Mouse (Mus musculus) urinary bladder, postnatal 36 days (tissue): ENCODE data around the gene Col13a1.

Source experiments
- DNase-seq, 2 experiments: peaks; one replicate each; pipeline ENCODE4 v3.0.0; 2022; ENCODE audit warnings: low spot score in 2 of 2, mixed read lengths in 1 of 2

The Col13a1 gene

DNA sequence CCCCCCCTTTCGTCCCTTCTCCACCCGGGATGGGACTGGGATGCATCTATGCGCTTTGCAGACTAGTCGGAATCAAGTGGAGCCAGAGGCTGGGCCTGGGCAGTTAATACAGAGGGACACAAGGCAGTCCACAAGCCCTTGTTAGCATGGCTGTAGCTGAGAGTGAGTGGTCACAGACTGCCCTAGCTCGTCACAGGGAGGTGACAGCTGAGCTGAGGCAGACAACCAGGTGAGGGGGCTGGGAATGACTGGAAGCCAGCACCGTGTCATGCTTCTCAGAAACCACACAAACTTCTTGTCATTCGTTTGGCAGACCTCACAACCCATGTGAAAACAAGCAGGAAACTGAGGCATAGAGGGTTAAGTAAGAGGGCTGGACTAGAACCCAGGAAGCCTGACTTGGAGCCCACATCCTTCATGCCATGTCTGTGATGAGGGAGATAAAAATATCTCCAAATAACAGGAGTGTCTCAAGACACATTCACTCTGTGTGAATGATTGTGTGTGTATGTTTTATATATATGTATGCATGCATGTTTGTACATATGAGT, 10.8 kb downstream of the Col13a1 start:
- DNase-seq, result no peak

GRCm38 (mm10) chr10:61967207-61967606, 11.7 kb downstream of the Col13a1 start:
- no peak for DNase-seq

DNA sequence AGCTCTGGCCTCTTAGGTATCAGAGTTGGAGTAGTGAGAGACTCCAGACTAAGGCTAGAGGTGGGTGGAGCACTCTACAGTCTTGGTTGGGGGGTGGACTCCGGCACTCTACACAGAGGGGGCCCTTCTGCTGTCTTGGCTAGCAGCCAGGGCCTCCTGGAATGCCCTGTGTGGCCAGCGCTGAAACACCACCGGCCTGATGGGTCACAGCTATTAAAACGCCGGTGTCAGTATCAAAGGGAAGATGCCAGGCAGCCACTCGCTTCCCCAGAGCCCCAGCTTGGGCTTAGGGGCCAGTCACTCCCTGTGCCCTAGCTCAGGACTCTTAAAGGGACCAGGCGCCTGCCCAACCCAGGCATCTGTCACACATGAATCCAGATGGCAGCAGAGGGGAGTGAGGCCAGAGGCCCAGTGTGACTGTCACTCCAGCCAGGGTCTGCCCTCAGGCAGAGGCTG, 13.5 kb downstream of the Col13a1 start:
- DNase-seq, result no peak

- DNase-seq, result no peak
Measured at GRCm38 (mm10) chr10:61956718-61957117, 22.2 kb downstream of the Col13a1 start.

DNA sequence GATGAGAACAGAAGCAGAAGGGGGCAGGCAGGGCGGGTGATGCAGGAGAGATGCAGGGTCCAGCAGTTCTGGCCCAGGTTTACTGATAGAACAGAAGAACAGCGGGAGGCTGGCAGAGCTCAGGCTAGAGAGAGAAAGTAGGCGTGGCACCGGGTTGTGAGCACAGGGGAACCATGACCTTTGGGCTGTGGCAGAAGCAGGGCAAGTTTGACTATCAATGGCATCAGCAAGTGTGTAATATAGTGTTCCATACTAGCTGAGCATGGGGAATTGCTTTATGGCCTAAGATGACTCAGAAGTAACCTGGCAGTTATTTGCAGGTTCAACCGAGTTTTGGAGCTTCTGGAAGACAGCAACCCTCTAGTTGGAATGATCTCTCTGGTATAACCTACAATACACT, 25.0 kb downstream of the Col13a1 start:
- no peak for DNase-seq

GRCm38 (mm10) chr10:61949542-61949941, 29.4 kb downstream of the Col13a1 start:
- DNase-seq, result no peak

GRCm38 (mm10) chr10:61944386-61944785, 34.5 kb downstream of the Col13a1 start:
- no peak for DNase-seq

- DNase-seq, result no peak
Measured at GRCm38 (mm10) chr10:61943480-61943879, 35.4 kb downstream of the Col13a1 start.

DNA sequence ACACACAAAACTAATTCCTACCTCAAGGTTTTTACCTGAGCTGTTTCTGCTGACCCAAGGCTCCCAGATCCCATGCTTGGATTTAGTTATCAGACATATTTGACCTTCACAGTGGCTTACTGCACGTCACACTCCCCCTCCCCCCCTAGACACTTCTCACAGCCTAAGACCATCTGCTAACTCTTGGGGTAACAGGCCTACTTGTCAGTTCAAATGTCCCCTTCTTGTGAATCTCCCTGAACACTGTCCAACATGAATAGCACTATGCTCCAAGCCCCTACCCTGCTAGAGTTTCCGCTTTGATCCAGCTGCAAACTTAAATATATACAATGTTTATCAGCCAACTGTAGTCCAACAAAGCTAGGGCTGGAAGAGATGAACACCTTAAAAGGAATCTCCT, 36.2 kb downstream of the Col13a1 start:
- no peak for DNase-seq

DNA sequence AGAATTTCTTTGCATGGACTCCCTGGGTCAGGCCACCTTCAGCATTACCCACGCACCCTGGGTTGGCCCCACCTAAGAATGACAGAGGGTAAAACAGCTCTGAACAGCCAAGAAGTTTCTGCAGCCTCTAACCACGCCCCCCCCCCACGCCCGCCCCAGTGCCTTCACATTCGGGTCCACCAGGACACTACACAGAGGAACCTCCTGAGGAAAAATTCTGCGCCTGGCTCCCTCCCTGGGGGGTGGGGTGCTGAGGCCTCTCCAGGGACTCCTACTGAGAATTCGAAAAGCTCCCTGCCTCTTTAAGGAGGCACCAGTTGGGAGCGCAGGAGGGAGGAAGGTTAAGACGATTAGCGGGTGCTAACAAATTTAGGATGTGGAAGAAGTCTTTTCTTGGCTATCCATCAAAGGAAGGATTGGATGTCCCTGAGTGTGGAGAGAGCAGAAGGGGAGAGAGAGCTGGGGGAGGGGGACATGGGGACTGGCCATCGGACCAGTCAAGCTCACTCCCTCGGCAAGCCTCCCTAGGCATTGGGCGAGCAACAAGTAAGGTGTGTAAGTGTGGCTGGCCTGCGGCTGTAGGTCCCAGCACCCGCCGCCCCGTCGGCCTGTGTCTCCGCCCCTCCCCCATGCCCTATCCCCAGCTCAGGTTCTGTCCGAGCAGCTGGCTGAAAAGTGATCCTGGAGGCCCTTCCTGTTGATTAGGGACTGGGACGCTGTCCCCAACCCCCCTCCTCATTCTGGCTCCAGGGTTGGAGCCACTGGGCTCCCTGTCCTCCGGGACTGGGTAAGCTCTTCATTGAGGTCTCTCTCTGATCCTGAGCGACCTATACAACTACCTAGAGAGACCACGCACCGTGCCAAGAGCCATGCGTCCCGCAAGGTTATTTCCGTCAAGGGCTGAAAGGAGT, 42.4 kb downstream of the Col13a1 start:
- DNase-seq, result no peak

GRCm38 (mm10) chr10:61931678-61932077, 47.2 kb downstream of the Col13a1 start:
- DNase-seq, result no peak

DNA sequence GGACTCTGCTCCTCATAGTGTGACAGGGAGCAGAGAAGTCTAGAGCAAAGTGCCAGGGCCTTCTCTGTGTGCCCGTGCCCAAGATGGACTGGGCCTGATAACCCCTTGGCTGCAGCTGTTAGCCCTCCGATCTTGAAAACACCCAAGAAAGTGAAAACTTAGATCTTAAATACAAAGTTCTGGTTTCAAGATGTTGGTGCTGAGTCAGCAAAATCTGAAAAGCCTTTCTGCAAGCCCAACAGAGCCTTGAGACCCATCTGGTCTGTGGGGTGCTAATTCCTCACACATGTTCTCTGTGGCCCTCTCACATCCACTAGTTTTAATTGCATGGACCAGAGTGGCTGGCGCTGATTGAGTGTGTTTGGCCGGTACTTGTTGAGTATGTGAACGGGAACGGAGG, 49.0 kb downstream of the Col13a1 start:
- DNase-seq, result no peak

DNA sequence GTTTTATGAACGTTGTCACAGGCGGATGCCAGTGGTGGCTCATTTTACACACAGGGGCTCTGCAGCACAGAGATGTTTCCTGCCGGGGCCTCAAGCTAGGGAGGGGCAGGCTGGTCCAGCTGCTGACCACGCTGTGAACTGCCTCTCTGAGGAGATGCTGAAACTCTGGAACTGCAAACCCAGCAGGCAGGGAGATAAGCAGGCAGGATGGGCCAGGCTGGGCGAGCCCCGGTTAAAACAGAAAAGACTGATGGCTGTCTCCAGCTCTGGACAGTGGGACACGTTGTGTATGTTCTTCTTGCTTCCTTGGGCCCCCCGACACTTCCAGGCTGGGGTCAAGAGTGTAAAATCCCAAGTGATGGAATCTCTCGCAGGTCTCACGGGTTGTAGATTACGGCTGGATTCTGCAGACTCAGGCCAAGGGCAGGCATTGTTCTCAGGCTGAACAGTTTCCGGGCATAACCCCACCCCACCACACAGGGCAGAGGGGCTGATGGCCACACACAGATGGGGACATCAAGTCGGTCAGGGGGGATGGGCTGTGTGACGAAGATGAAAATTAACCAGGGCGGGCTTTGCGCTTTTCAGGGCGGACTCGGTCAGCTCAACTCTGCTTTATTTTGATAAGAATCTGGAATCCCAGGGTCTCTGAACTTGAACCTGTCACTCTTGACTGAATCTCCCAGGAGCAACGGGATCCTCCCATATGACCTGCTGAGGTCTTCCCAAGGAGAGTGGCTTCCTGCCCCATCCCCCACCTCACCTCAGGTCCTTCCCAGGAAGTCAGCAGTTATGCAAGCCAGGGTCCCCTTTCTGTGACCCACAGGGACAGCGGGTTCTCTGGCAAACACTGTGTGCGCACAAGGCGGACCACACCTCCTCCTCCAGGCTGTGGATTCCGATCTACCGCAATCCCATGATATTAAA, 49.9 kb downstream of the Col13a1 start:
- no peak for DNase-seq

GRCm38 (mm10) chr10:61925691-61926090, 53.2 kb downstream of the Col13a1 start:
- DNase-seq, result no peak

DNA sequence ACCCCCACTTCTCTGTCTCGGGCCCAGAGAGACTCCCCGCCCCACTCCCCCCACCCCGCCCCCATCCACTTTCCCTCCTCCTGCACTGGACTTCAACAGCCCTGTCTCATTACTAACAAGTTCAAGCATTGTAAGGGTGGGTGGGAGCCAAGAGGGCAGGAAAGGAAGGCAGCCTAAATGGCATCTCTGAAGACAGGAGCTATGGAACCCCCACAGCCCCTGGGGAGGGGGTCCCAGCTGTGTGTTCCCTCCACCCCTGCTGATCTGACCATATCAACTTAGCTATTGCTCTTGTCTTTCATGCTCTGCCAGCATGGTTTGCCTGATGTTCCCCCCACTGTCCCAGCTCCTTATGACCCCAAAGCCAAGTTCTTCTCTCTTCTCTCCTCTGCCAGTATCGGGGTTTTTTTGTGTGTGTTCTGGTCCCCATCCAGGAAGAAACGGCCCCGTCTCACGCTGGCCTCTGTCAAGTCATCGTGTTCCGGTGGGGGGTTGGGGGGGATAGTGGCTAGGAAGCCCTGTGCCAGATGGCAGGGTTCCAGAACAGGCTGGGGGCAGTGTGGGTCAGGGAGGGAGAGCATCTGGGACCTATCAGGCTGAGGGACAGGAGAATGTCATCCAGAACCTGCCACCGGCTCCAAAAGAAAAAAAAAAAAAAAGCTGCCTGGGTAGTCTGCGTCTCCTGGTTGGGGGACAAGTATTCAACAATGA, 58.1 kb downstream of the Col13a1 start:
- DNase-seq, result no peak

GRCm38 (mm10) chr10:61919924-61920654, 58.8 kb downstream of the Col13a1 start:
- DNase-seq, result no peak

DNA sequence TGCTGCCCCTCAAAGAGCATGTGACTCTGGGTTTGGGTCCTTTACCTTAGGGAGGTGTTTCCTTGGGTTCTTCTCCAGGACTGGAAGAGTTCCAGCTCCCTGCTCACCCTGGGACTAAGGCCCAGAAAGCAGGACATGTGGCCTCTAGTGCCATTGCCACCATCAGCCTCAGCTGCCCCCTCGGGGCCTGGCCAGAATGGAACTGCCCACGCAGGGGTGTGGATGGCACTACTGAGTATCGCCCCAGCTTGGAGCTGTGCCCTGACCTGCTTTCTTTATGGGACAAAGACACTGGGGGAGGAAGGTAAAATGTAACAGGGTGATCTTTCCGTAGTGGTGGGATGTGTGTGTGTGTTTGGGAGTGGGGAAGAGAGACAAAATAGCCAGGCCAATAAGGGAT, 59.4 kb downstream of the Col13a1 start:
- no peak for DNase-seq

DNA sequence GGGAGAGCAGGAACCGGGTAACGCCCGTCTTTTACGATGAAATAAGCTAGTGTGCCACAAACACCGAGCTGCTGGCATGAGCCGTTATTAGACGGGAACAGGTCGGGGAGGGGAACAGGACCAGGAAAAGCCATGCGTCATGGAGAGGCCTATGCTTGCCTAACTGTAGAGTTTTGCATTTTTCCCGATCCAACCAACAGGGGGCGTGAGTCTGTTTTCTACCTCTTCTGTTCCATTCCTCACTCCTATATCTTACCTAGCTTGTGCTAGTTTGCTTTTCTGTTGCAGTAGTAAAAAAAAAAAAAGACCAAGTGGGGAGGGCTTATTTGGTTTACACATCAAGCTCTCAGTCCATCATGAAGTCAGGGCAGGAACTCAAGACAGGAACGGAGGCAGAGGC, 61.8 kb downstream of the Col13a1 start:
- no peak for DNase-seq

GRCm38 (mm10) chr10:61911770-61912169, 67.1 kb downstream of the Col13a1 start:
- no peak for DNase-seq

DNA sequence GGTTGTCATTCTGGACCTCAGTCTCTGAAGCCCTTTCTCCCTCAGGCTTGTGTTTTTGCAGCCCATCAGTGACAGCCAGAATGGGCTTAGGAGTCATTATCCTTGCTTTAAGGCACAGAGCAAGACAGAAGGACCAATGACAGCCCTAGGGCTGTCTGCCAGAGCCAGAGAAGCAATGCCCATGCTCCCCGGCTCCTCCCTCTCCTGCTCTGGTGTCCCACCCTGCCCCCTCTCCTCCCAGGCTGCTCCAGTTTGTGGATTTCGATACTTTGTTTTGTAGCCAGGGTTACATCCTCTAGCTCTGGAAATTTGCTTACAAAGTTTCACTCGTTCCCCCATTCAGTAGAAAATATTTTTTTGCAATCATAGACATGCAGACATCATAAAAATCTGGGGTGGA, 69.9 kb downstream of the Col13a1 start:
- no peak for DNase-seq

- DNase-seq, result no peak
Measured at GRCm38 (mm10) chr10:61906226-61906625, 72.7 kb downstream of the Col13a1 start.
